Mouse (Mus musculus) thymus, adult 18-20 months (tissue): Measurements from ENCODE around the gene Tnni3k.

Source experiments
- DNase-seq, 2 experiments: peaks; one replicate each; pipeline ENCODE4 v3.0.0; 2022; ENCODE audit warnings: mixed read lengths in 2 of 2

The Tnni3k gene

DNA sequence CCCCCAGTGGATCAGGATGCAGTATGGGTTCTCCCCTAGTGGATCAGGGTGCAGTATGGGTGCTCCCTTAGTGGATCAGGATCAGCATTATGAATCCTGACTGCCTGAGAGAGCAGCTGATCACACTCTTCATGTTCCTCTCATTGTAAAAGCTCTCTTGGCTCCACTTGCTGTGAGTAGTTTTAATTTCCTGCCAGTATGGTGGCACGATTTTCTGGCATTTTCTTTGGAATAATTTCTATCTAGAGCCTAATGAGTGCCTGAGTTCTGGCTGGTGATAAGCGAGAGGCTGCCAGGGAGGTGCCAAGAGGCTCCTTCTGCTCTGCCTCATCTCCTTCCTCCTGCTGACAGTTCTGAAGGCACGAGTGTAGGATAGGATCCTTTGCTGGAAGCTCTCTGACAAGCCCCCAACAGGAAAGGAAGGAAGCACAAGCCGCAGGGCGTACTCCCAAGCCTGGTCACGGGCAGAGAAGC is 109.5 kb downstream of the Tnni3k start:
- DNase-seq, result no peak

DNA sequence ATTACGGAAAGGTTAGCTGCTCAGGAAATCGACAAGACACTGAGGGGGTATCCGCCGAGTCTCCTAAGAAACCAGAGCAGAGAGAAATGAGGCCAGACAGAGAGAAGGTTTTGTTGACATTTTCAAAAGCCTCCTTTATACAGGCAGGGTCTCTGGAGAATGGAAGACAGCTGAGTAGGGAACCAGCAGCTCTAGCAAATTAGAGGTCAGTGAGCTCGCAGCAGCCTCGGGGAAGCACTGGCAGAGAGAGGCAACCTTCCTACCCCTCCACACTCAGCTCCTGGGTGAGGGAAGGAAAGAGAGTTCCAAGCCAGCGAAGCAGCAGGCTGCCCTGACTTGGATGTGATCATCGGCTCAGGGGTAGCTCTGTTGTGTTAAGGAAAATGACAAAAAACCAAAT is 127.5 kb downstream of the Tnni3k start:
- no peak for DNase-seq

DNA sequence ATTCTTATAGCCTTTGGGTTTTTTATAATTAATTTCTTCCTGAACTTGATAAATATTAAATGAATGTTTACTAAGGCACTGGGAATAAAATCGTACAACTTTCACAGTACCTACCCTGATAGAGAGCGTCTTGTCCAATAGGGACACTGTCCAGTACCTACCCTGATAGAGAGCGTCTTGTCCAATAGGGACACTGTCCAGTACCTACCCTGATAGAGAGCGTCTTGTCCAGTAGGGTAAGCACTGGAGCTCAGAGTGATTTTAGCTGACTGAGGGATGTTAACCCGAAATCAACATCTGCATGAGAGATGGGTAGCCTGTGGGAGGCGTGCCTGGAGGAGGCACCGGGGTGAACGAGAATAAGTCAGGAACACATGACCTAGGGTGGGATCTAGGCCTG is 130.3 kb downstream of the Tnni3k start:
- DNase-seq, result no peak

DNA sequence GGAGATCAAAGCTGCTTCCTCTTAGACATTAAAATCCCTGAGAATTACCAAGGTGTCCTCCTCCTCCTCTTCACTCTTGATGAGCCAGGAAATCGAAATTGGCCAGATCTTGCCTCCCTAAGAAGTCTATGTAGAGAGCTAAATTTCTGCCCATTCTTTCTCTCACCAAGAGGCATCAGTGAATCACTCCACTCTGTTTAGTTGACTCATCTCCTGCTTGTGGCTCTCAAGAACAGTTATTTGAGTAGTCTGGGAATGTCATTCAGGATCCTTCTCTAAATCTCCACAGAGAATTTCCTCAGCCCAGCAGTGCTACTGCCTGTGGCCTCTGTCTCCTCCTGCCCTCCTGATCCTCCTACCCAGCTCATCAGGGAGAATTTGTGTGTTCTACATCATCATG is 139.6 kb downstream of the Tnni3k start:
- DNase-seq, result no peak

DNA sequence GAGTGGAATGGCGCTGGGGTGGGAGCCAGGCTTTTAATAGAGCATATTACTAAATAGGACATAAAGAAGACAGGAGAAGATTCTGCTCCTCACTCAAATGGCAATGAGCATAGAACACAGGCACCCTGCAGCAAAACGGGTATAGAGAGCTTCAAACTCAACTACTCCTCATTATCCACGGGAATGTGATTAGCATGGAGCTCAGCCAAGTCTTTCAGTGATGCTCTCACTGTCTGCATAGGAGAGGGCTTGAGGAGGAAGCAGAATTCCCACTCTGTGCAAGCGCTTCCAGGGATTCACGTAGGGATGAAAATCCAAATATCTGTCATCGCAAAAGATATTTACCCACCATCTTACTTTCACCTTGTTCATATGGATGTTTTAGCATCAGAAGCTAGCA is 141.6 kb downstream of the Tnni3k start:
- DNase-seq, result no peak

DNA sequence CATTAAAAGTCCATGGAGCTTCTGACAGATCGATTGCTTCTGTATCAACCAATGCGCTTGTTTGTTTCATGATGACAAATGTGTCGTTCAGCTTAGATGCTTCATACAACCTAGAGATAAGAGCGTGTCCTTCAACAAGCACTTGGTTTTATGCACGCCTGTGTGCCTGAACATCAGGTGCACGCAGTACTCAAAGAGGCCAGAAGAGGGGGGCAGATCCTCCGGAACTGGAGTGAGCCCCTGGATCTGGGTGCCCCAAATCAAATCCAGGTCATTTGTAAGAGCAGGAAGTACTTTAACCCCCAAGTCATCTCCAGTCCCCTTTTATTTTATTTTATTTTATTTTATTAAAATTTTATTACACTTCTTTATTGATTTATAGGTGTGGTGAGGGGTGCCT is 158.5 kb downstream of the Tnni3k start:
- DNase-seq, result no peak

DNA sequence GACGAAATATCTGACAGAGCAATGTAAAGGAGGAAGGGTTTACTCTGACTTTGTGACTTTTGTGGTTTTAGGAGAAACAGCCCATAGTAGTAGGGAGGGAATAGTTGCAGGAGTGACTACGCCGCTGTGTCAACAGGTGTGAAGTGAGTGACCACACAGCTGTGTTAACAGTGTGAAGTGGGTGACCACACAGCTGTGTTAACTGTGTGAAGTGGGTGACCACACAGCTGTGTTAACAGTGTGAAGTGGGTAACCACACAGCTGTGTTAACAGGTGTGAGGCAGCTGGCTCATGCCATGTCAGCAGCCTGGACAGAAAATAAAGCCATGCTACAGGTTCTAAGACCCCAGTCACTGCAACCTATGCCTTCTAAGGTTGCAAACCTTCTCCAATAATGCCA is 162.0 kb downstream of the Tnni3k start:
- DNase-seq, result no peak

DNA sequence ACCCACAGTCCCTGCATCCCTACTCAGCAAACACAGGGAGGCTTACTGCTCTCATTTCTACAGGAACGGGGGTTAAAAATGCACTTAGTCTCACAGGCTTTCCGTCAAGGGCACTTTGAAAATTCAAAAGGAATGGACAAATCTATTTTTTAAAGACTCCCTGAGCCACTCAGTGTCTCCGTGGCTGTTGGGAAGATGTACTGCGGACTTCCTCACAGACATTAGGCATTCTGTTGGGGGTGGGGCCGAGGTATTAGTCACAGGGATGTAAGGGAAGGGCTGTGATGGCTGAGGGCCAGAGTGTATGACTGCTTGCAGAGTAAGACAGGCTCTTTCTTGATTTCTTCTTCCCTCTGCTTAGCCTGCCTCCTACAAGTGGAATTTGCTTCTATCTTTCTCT is 169.8 kb downstream of the Tnni3k start:
- no peak for DNase-seq

DNA sequence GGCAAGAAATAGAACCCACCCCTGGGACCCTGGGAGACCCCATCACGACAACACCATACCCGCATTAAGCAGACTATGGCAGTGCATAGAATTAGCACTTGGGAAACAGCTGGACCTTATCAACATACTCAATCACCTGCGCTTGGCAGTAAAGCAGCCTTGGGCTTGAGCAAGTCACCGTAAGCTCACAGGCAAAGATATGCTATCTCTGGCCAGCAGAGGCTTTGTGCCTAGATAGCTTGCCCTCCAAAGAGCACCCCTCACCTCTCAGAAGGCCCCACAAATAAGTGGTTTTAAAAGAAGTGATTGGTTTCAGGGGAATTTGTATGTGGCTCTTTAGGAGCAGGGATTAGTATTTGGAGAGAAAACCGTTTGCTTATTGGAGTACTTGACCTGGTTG is 170.2 kb downstream of the Tnni3k start:
- DNase-seq, result no peak

DNA sequence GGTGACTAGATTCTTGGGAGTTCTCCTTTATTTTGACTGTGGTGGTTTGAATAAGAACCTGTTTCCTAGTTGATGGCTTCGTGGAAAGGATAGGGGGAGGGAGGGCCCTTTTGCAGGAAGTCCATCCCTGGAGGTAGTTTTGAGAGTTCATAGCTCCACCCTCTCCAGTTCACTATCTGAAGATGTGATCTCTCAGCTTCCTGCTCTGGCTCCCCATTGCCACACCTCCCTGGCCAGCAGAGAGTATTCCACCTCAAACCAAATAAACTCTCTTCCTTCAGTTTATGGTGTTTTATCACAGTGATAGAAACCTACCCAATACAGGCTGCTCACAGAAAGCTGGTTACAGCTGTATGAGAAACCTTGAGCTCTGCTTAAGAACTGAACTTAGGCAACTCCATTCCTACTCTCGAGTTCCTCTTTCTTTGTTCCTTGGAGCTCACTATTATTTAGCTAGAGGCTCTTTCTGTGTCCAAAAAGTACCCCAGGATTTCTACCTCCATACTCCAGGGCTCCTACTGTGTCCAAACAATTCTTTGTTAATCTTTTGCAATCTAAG is 173.7 kb downstream of the Tnni3k start:
- DNase-seq, result no peak

DNA sequence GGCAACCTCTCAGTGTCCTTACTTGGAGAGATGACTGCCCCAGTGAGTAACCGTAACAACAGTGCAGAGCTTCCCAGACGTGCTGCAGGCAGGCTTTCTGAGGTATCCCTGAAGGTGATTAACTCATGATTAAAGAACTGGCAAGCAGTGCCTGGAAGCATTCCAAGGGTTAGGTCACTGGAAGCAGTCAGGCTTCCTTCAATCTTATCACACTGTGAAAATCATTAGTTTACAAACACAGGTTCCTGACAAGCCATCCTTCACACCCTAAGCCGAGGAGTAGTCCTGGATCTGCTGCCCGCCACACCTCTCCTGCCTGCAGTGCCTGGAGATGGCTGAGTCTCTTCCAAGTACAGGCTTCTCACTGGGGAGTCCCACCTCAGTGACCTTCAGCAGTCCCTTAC is 174.7 kb downstream of the Tnni3k start:
- DNase-seq, result no peak

DNA sequence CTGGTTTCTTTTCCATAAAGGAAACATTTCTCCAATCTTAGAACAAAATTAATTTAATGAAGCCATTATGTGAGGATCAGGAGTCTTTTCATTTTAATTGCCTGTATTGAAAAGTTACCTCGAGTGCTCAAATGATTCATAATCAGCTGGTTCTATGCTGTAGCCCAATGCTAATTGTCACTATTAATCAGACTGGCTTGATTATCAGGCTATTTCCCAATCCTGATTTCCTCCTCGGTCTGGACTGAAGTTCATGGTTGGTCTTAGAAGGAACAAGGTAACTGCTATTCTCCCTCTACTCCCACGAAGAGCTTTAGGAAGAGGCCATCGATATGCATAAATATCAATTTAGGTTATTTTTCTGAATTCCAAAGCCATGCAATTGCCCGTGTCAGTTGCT is 175.1 kb downstream of the Tnni3k start:
- no peak for DNase-seq

DNA sequence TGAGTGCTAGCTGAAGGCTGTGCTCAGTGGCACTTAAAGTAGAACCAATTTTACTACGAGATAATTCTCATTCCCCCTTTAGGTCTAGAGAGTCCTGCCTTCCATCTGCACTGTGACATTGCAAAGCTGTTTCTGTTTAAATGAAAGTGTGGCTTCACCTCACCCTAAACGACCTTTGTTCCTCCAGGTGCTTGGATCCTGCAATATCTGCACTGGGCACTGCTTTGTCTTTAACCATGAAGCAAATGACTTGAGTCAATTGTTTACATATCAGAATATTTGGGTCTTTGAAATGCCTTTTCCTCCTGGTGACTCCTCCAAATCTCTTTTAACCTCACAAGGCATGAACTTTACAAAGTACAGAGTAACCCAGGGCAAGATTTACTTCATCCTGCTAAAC is 175.7 kb downstream of the Tnni3k start:
- DNase-seq, result no peak

DNA sequence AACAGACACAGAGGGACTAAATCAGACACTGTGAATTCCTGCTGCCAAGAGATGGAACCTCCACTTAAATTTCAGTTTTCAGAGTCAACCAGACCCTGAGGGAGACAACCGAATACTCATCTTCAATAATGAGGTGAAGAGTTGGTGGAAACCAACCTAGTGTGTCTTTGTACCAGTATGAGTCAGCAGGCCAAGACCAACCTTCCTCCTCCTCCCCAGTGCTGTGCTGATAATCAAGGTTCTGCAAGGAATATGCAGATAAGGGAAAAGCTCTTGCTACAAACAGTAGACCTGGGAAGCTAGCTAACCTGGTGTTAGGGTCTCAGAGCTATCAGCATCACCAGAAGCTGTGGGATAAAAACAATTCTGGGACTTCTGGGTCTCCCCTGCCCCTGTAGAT is 176.1 kb downstream of the Tnni3k start:
- no peak for DNase-seq

DNA sequence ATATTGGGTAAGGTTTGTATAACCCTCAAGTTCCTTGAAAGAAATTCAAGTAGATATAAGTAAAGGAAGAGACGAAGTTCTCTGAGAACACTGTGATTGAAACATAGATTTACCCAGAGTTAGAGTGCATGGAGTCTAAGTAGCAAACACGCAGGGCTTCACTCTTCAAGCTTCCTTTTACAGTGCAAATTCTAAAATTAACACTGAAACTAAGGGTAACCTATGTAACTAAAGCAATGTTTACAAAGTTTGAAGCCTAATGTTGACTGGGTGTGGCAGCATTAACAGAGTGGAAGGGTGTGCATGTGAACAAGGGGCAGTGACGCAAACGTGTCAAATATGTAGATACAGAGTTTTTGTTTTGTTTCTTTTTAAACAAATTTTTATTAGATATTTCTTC is 186.4 kb downstream of the Tnni3k start:
- DNase-seq, result no peak

DNA sequence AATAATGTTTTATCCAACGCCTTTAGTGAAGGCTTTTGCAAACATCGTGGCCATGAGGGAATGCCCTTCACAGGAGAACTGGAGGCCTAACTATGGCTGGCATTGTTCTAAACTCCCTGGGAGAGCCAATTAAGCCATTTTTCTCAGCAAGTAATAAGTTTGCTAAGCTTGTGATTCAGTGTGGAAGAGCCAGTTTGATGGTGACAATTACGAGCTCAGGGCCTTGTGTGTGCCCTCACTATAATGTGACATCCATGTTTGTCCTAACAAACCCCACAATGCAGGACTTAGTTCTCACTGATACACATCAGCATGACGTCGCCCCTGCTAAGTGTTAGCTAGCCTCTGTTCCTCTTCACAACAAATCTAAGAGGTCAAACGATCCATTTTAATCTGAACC is 193.3 kb downstream of the Tnni3k start:
- DNase-seq, result no peak

DNA sequence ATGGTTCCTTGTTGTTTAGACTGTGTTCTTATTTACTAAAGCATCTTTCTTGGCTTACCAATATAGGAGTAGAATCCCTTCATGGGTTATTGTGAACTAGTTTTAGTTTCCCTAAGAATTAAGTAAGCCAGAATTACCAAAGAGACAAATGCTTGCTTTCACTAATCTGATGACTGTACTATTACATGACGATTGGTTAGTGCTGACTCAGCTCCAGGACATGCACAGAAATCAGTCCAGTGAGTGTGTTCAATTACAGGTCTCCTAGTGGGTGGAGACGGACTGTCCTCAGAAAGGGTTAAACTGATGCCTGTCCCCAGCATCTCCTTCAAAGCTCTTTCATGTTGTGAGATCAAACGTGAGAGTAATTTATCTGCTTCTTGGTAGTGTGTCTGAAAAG is 195.5 kb downstream of the Tnni3k start:
- no peak for DNase-seq

DNA sequence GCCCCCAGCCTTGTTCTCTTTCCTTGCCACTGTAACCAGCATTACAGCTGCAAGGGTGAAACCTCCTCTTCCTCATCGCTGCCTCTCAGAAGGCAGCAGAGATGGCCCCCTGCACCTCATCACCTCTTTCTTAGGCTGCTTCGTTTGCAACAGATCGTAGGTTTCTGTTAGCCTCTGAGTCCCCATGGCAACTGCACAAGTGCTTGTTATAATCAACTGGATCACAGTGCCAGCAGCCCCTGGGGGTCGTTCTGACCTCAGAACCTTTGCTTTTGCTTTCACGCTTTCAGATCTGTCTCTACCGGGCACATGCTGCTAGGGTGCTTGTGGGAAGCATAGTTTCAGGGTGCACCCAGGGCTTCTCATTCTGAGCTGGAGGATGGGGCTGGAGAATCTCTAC is 201.9 kb downstream of the Tnni3k start:
- no peak for DNase-seq

DNA sequence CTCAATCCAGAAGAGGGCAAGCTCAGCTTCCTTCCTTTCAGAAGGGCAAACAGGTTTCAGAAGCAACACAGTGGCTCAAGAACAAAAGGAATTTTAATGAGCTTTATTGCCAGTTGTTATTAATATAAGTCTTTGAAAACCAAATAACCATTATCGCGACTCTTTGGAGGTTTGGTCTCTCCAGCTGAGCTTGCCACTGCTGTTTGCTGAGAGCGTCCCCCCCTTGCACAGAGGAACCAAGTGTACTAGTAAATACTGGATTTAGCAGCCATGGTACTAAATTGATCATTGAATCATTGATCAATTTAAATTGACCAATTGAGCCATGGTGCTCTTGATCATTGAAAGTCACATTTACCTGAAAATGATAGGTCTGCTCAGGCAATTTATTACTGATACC is 202.9 kb downstream of the Tnni3k start:
- DNase-seq, result no peak

DNA sequence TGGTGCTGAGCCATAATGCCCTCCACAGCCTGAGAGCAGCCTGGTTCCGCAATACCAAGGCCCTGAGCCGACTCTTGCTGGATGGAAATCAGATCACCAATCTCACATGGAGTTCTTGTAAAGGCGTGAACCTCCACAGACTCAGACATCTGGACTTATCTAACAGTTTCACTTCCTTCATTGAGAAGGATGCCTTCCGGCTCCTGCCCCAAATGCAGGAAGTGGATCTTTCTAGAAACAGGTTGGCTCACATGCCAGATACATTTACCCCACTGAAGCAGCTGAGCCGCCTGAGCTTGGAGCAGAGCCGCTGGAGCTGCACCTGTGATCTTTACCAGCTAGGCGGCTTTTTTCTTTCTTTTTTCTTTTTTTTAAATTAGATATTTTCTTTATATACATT is 213.0 kb downstream of the Tnni3k start:
- DNase-seq, result no peak

DNA sequence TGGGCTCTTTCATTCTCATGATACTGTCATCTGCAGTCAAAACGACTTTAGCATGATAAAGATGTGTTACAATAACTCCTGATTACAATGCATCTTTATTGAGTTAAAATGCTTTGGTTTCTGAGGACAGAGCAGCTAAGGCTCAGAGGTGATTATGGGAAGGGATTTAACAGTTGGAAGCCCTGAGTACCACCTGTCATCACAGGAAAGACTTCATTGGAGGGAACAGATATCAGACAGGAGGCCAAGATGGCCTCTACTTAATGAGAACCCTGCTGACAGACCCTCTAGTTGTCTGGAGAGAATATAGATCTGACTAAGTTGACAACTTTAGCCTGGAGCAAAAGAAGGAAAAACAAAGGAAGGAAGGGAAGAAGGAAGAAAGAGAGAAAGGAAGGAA is 214.1 kb downstream of the Tnni3k start:
- DNase-seq, result no peak

DNA sequence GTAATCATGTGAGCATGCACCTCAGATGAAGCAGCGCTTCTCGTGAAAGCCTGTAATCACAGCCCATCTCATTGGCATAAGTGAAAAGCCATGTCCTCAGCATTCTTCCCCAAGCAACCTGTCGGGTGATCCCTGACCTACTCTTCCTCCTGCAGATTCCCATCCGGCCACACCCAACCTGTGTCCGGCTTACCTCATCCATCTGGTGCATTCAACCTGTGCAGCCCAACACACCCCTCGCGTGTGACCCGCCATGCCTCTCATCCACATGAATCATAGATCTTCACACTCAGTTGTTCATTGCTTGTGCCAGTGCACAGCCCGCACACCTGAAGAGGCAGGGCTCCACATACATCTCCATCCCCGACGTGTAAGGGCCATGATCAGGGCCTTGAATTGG is 217.3 kb downstream of the Tnni3k start:
- DNase-seq, result no peak

DNA sequence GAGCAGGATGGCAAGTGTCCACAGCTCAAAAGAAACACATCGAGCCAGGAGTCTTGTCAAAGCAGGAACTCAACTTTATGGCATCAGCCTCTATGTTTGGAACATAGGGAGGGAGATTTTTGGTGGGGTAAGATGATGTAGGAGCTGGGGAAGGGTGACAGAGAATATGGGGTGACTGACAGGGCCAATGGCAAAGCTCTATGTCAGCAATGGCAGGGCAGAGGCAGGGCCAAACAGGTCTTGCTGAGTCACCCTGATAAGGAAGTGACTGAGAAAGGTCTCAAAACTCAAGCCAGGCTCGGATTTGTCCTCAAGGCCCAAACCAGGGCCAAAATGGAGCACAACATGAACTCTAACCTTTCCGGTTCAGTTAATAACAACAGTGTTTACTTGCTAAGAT is 219.1 kb downstream of the Tnni3k start:
- DNase-seq, result no peak

DNA sequence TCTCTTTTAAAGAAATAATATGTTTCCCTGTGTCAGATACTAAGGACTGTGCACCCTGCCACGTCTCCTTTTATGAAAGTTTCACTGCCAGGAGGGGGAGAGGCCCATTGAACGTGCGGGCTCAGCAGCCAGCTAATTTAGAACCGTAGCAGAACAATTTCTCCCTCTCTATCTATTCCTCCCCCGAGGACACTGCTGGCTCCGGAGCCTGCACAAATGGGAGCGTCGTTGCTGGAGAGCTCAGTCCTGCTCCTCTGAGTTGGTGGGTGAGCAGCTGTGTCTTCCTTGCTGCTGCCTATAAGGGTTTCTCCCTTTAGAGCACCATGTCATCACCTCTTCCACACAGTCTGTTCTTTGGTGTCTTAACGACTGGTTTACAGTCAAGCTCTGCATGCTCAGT is 220.8 kb downstream of the Tnni3k start:
- DNase-seq, result no peak

DNA sequence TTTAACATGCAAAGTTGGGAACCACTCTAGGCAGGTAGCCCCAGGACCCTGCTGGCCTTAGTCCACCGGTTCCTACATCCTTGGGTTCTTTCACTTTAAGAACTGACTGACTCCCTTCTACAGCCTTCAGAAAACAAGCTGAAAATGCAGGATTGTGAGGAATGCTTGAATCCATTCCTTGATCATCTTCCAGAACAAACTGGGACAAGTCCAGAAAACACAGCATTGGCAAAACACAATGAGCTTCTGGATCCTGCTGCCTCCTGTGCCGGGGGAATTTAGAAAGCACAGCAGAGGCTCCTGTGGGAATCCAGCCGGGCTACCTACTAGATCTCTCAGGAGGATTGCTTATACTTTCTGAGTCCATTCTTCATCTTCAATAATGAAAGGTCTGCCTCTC is 229.5 kb downstream of the Tnni3k start:
- no peak for DNase-seq

DNA sequence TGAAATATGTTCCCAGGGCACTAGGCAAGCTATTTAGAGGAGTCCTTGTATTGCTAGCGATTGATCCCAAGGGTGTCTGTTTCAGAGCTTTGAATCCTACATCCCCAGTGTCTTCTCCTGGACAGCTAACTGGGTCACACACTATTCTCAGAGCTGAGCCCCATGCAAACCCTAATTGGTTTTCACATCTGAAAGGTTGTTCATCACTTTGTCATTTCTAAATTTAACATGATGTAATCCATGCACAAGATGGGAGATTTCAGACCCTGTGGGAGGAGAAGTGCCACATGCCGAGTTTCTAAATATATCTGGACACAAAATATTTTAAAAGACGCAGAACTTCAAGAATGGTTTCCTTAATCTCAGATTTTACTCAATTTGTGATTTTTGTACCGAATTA is 230.5 kb downstream of the Tnni3k start:
- no peak for DNase-seq
